Mouse (Mus musculus) layer of hippocampus, adult 9-11 months (tissue): ENCODE measurements at regions not wholly inside any gene's neighbourhood (a gene's known extent, or its start where the extent isn't known, plus 50 kb on each side); places are given as distances from the start of the nearest gene placed in this dataset.
A peak's percentile ranks its signal among the peaks of the same experiment; 100 is the strongest.

Source experiments
- DNase-seq: peaks from one replicate; pipeline ENCODE4 v3.0.0; 2022

DNA sequence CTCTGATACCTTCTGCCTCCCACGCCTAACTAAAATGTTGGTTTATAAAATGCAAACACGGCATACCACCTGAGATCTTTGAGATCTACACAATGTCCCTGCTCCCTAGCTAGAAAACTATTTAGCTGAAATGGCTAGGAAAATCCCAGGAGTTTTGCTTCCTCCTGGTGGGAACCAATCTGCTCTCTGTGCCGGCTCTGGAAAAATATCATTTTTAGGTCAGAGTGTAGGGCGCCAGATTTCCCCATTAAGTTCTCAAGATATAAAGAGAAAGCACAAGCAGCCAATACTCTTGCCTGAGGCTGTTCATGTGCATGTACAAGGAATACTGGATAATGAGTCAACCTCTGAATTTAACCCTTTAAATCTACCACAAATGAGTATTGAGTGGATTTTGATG, 301.0 kb downstream of the 9330182O14Rik start:
- no peak for DNase-seq

- no peak for DNase-seq
Observed at GRCm38 (mm10) chr15:40436688-40437087, 302.5 kb downstream of the 9330182O14Rik start.

DNA sequence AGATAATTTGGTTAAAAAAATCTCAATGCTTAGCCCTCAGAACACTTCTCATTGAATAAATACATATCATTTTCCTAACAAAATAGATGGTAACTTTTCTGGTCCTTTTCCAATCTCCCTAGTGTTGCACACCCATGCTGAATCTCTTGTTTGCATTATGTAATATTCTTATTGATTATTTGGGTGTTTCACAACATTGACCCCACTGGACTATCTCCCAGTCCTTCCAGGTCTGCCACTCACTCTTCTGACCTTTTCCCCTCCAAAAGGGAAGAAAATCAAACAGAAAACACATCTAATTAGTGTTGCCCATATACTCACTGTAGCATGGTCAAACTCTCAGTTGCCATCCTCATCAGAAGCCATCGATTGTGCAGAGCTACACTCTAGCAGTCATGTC, 305.7 kb downstream of the 9330182O14Rik start:
- DNase-seq = no peak

DNA sequence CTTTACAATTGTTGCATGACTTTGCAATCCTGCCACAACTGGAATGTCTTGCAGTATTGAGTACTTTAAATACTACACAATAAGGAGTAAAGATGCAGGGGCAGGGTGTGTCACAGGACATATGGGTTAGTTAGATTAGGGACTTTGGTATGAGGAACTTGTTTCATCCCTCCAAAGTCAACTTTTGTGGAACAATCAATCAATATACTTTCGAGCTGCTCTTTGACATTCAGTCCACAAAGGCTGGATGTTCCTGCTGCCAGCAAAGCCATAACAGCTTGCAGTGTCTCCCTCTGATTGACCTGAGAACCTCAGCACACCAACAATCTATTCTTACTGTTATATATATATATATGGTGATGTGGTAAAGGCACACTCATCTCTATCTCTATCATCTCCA, 314.5 kb downstream of the 9330182O14Rik start:
- no peak for DNase-seq

GRCm38 (mm10) chr15:40453235-40453634, 319.1 kb downstream of the 9330182O14Rik start:
- no peak for DNase-seq

DNA sequence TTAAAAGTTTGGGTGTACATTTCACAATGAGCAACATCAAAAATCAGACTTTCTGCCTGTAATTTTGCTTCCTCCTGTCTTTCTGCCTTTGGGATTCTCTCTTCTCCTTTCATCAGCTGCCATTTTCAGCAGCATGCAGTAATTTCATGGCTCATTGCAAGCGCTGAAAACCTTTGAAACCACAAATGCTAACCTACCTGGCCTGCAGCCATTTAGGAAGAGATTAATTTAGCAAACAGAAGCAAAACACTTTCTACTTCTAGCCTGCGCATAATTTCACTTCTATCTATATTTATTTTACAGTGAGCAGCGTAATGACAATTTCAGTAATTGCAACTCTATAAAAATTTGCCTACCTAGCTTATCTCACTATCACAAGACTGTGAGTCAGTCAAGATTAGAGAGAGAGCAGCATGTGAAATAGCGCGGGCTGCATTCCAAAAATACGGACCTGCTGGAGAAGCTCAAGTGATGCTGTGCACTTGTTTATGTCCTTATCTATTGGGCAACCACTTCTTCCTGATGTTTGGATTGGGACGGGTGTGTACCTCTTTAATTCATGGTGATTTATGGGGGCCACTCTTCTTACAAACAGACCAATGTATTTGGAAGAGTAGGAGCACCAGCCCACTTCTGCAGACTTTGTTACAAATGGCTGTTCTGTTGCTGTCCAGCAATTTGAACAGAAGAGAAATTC, 341.6 kb downstream of the 9330182O14Rik start:
- peak; percentile 9 for DNase-seq

DNA sequence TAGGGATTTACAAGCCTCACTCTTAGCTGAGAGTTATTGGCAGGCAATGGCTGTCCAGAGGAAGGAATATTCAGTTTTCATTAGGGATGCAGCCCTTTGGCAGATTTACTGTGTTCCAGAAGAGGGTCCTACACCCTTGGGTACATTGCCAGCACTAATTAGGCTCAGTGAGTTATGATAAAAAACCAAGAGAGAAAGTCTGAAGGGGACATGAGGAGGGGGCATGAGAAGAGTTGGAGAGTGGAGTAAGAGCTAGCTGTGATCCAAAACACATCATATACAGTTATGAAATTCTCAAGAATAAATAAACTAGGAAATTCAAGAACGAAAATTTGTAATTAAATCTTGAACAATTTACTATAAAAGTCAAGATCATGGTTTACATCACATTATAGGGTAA, 346.2 kb downstream of the 9330182O14Rik start:
- no peak for DNase-seq

GRCm38 (mm10) chr15:40481239-40481638, 347.1 kb downstream of the 9330182O14Rik start:
- no peak for DNase-seq

DNA sequence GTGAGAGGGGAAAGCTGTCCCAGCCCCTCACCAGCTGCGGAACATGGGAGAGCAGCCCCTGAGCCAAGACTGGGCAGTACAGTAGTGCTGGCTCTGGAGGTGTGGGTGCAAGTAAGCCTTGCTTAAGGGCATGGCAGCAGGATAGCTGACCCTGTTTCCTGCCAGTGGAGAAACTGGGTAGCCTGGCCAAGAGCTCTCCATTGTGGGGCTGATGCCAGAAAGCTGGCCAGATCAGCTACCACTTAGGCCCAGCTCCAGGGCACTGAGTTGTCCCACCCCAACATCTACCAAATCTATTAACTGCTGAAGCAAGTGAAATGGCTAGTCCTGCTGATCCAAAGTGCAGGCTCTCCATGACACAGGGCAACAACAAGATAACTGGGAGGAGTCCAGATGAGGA, 351.8 kb downstream of the 9330182O14Rik start:
- no peak for DNase-seq

GRCm38 (mm10) chr15:40501180-40502125, 367.3 kb downstream of the 9330182O14Rik start:
- DNase-seq = no peak

DNA sequence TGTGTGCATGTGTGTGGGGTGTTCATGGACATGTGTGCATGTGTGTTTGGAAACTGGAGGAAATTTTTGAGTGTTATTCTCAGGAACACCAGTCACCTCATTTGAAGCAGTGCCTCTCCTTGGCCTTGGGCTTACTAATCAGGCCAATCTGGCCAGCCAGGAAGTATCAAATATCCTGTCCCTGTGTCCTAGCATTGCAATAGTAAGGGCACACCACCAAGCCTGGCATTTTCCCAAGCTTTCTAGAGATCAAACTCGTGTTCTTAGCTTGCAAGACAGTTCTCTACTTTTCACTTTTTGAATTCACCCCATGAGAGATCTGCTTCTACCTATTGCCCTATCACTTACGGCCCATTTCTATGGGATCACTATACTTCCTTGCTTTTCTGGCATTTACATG, 376.7 kb downstream of the 9330182O14Rik start:
- DNase-seq = no peak

- no peak for DNase-seq
Observed at GRCm38 (mm10) chr15:40524350-40524749, 390.2 kb downstream of the 9330182O14Rik start.

GRCm38 (mm10) chr15:40533451-40533873, 399.3 kb downstream of the 9330182O14Rik start:
- DNase-seq = no peak

DNA sequence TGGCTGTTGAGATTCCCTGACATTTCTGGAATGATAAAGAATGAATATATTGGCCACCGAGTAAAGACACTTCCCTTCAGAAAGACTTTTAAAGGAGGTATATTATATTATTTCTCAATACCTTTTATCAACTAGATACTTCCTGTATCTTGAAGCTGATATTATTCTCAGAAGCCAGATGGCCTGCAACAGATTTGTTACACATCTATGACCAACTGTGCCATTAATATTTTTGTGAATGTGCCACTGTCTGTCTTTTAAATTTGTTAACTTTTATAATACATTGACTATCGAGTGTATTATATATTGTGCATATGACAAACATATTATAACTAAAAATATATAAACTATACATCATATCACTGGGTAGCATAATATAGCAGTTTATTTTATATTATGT, 427.5 kb downstream of the 9330182O14Rik start:
- DNase-seq = peak; percentile 19

DNA sequence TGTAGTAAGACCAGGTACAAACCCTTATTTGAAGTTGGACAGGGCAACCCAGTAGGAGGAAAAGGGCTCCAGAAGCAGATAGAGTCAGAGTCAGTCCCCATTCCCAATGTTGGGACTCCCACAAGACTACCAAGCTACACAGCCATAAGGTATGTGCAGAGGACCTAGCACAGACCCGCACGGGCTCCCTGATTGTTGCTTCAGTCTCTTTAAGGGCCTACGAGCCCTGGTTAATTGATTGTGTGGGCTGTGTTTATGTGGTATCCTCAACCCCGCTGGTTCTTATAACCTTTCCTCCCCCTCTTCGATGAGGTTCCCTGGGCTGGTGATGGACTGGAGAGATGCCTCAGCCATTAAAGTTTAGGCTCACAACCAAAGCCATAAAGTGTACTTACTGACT, 431.6 kb downstream of the 9330182O14Rik start:
- no peak for DNase-seq

DNA sequence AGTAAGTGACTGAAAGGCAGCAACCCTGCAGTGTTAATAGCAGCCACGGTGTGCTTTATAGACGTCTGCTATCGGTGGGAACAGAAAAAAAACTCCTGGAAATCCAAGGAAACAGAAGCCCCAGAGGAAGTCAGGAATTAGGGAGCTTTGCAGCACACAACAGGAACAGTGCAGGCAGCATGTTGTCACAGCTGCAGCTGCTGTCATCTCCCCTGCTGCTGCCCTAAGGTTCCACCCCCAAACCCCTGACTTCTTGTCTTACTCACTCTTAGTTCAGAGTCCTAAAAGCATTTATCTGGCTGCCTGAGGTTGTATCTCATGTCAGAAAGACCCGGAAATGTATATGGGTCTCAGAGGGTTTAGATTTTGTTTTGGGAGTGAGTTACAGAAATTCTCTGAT, 432.3 kb downstream of the 9330182O14Rik start:
- no peak for DNase-seq

DNA sequence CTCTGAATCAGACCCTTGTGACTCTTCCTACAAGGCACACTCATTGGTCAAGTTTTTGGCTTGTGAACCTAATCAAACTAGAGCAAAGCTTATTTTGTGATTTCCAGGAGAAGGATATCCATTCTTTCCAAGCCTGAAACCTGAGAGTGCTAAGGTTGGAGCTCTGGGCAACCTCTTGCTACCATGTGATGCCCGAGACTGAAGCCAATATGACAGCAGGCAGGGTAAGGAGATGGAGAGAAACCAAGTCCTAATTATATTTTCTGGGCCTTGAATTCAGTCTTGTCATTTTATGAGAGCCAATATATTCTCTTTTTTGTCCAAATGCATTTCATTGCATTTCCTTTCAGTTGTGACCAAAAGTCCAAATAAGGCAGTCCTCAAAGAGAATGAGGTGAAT, 434.5 kb downstream of the 9330182O14Rik start:
- DNase-seq = no peak
